Mouse (Mus musculus) embryo, embryonic 9.5 days (tissue): Measurements from ENCODE around the gene St6galnac3.

Experiments
- DNase-seq: peaks from one replicate; pipeline ENCODE4 v3.0.0-alpha.2; 2017; ENCODE audit errors: extremely low spot score

The St6galnac3 gene

DNA sequence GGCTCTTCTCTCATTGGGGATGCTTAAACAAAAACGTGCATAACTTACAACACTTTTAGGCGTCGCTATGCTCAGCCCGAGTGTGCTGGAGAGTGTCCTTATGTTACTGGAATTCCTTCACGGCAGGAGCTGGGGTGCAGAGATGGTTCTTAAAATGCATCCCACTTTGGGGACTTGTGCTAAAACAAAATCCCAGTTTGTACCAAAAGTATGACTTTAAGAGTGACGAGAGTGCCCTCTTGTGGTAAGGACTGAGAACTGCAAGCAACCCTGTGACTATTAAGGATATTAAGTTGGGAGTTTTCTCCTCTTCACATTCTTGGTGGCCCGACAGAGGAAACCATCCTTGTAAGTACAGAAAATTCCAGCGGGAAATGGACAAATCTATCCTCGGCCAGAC, 69.9 kb downstream of the St6galnac3 start:
- DNase-seq = peak; percentile 66

DNA sequence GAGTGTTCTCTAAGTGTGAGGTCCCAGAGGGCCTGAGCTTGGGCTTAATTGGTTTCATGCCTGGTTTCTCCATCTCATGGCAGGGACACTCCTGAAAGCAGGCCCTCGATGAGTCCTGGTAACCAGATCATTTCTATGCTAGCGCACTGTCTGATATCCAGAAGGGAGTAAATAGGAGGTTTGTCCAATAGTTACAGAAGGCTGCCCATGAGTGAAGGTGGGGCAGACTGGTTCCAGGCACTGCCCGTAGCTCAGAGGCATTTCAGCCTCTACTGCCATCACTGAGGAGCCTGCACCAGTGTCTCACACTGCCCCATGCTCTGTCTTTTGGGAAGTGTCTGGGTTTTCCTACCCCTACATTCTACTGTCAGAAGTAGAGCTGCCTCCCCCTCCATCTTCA, 72.1 kb downstream of the St6galnac3 start:
- DNase-seq = no peak

DNA sequence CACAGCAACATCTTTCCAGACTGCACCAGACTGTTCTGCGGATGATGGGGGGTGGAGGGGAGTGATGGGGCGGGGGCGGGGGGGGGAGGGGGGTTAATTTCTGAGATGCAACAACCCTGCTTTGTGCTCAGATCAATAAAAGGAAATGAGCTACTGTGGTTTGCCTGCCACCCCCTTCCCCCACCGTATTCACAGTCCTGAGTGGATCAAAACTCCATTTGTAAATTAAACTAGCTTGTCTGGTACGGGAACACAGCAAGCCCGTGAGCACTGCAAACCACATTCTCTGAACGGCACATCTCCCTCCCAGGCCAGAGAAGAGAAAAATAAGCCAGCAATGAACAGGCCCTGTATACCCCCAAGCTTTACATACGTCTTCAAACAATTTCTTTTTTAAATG, 76.3 kb downstream of the St6galnac3 start:
- no peak for DNase-seq

DNA sequence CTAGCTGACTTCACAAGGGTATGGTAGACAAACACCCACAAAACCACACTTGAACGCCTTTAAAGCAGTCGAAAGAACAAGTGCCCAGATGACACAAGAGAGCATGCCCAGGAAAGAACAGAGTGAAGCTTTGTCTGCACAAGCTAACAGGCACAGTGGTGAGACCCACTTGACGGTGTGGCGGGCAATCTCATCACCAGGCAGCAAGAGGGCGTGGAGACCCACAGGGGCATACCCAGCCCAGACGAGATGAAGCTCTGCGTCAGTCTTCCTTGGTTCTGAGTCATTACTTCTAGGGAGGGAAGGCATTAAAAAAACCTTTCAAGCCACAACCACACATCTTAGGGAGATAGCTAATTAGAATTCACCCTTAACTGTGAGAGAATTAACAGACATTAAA, 79.2 kb downstream of the St6galnac3 start:
- DNase-seq = no peak

DNA sequence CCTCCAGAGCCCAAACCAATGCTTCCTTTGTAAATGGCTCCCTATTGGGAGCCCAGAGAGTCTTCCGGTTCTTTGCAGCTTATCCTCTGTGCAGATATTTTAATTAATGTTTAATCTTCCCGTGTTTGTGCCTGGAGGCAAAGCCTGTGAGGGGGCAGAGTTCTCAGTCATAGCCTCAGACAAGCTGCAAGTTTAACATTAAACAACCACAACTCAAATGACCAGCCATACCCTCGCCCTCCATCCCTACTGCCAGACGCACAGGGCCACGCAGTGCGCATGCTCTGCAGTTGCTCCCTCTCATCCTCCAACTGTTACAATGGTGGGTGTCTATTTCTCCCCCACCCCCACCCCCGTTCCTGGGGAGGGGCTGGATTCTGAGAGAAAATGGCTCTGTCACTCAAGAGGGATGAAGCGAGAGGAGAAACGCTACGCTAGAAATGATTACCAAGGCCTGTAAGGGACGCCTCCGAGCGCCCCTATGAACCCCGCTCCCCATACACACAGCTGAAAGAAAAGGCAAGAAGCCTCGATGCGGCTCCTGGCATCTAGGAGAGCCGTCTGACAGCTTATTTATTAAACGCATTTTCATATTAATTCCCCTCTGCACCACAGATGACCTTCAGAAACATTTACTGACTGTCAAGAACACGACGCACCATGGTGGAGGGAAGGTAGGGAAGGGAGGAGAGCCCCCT, 81.0 kb downstream of the St6galnac3 start:
- no peak for DNase-seq

DNA sequence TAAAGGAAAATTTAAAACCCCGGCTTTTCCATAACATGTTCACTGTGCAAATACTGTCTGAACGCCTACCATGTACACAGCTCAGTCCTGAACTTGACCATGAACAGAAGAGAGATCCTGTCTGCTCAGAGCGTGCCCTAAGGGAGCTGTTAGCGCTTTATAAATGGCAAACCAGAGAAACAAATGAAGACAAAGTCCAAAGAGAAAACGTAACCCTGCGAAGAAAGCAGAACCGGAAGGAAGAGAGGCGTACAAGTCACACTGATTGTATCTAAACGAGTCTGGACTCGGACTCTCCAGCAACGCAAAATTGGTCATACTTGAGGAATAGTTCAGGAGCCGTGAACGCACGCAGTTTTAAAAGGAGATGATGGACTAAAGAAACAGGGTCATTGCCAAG, 82.1 kb downstream of the St6galnac3 start:
- DNase-seq = no peak

DNA sequence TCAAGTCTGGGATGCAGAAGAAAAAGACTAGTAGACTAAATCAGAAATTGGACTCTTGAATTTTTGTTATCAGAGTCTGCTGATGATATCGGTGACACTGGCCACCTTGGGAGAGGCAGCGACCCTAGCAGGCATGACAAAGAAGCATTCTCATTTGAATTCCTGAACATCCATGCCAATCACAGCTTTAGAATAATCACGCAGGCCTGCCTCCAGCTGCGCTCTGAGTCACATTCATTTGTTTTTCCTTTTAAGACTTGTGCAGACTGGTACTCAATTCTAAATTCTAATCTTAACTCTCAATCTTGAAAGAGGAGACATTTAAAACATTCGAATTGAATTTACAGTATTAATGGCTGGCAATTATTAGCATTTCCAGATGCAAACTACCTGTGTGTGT, 83.2 kb downstream of the St6galnac3 start:
- DNase-seq = no peak

DNA sequence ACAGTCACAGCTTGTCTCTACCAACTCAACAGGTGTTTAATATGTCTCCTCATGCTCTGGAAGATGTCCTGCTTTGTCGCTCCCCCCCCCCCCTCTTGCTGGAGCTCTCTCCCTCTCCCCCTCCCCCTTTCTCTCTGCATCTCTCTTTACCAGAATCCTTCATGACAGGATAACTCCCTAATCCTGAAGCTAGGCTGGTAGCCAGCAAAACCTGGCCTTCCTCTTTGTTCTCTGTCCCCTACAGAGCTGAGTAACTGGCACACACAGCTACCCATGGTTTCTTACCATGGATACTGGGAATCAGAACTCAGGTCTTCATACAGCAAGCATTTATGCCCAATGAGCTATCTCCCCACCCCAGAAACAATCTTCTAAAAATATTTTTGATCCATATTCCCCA, 87.6 kb downstream of the St6galnac3 start:
- no peak for DNase-seq

DNA sequence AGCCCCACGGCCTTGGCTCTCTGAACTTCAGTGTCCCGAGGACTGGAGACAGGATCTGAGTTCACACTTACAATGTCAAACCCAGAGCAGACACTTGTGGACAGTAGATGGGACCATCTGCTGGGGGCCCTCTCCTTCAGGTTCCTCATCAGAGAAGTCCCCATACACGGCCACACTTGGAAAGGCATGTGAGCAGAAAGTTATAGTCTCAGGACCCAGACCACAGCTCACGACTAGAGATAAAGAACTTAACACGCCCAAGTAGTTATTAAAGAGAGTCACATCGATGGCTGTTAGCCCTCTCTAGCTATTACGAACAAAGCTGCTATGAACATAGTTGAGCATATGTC, 88.2 kb downstream of the St6galnac3 start:
- no peak for DNase-seq

DNA sequence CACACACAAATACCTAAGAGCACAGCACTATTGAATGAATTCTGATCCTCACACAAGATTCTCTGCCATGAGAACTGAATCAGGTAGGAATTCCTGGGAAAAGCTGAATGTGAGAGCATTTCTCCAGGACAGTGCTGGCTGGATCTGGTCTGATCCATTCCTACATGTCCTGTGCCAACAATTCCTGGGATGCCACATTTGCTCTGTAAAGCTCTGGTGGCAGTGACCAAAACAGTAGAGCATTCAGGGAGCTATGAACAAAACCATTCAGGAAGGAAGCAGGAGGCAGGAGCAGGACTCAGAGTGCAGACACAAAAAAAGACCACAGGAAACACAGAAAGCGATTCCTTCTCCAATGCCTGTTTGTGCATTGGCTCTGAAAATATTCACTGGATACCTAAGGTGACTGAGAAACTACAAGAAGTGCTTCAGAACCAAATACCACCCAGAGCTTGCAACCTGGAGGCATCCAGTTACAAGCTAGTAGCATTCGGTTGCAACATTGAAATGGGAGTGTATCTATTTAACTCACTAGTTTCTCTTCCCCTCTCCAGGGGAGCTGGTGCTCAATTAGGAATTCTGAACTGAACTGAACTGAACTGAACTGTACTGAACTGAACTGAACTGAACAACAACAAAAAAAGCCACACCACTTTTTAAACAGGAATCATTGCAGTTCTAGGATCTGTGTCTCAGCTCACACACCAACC, 88.7 kb downstream of the St6galnac3 start:
- DNase-seq = no peak

DNA sequence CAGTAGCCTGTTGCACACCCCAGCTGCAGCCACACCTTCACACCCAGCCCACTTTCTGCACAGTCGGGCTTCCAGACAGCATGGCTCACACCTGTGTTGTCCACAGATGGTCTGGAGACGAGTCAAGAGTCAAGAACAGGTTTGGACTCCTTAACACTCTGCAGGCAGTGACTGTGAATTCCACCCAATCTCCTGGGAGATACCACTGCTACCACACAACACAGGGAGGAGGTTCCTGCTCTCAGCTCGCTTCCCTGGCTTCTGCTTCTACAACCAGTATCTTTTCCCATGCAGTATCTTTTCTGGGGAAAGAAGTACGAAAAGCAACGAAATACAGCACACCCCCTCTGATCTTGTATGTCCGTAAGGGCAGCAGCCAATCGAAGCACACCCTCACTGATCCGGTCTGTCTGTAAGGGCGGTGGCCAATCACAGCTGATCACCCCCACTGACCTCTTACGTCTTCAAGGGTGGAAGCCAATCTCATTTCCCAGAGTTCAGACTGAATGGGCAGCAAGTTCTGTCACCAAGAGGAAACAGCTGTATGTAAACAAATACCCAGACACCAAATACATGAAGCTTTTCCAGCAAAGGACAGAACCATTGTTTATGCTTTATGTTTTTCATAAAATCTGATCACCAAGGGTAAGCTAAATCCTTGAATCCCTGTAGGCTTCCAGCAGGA, 92.8 kb downstream of the St6galnac3 start:
- no peak for DNase-seq

DNA sequence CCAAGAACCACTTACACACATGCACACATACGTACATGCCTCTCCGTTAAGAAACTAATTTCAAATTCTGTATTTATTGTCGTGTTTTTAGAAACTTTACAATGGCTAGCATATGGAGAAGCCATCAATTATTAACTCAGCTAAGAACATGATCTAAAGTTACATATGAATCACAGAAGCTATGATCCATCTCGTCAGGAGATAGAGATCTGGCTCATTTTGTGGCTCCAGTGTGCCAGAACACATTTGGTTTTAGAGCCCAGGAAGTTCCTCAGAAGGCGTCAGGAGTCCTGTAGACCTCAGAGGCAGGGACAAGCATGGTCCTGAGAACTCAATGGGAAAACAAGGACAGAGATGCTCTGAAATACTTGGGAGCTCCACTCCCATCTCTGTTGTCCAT, 98.7 kb downstream of the St6galnac3 start:
- DNase-seq = no peak

DNA sequence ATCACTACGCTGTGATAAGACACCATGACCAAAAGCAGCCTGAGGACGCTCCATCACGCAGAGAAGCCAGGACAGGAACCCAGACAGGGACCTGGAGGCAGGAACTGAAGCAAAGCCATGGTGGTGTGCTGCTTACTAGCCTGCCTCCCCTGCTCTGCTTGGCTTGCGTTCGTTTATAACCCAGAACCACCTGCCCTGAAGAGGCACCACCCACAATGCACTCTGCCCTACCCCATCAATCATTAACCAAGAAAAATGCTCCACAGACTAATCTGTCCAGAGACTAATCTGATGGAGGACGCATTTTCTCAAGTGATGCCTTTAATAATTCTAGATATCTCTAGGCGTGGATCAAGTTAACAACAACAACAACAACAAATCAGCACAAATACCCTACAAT, 106.0 kb downstream of the St6galnac3 start:
- DNase-seq = no peak

DNA sequence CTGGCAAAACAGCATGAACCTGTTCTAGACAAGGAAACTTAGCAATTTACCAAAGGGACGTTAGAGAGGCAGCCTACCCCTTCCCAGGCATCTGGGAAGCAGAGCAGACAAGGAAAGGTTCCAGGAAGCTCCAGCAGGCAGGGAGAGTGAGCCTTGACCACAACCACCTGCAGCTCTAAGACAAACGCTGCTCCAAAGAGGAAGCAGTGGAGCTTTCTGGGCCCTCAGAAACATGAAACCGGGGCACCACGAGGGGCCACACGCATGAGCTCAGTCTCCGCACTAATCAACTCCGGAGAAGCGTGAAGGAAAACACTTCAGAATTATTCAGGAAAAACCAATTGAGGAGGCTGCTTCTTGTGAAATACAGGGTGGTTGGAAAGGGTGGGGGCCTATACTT, 108.1 kb downstream of the St6galnac3 start:
- DNase-seq = no peak

DNA sequence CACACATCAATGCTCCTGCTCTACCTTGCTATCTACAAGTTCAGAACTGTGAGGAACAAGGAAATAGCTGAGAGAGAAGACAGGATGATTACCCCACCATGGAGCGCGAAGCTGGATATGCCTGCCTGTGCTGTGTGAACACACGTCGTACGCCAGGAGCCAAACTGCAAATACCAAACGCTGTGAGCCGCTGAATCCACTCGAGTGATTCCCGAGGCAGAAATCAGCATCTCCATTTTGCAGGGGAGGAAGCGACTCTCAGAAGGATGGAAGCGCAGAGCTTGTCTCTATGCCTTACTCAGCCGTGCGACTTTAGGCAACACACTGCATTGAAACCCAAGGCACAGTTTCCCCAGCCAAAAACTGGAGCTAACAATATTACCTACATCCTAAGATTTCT, 114.7 kb downstream of the St6galnac3 start:
- DNase-seq = no peak

DNA sequence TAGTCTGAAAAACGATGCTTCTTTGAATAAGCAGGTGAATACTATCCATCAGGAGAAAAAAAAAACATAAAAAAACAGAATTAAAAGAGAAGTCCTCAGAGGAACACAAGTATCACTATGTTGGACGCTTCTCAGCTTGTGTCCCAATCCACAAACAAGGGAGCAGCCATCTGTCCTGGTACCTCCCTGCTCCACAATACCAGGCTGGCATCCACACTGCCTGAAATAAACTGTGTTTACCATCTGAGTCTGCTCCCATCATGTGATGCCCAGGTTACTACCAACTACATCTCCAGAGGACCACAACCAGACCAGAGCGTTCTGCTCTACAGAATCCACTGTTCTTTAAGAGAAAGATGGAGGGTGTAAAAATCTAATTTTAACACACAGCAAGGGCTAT, 118.6 kb downstream of the St6galnac3 start:
- no peak for DNase-seq

DNA sequence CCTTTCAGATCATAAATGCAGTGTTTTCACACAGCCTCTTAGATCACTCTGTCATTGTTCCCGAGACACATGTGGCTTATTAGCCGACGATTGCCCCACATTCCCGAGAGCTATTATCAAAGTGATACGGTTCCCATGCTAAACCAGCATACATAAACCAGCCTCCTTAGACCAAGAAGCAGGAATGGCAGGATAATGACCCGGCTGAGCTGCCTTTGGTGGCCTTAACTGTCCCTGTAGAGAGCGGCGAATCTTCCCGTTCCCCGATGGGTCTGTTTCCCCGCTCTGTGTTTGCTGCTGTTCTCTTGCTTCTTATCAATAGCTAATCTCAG, 119.2 kb downstream of the St6galnac3 start:
- DNase-seq = no peak

DNA sequence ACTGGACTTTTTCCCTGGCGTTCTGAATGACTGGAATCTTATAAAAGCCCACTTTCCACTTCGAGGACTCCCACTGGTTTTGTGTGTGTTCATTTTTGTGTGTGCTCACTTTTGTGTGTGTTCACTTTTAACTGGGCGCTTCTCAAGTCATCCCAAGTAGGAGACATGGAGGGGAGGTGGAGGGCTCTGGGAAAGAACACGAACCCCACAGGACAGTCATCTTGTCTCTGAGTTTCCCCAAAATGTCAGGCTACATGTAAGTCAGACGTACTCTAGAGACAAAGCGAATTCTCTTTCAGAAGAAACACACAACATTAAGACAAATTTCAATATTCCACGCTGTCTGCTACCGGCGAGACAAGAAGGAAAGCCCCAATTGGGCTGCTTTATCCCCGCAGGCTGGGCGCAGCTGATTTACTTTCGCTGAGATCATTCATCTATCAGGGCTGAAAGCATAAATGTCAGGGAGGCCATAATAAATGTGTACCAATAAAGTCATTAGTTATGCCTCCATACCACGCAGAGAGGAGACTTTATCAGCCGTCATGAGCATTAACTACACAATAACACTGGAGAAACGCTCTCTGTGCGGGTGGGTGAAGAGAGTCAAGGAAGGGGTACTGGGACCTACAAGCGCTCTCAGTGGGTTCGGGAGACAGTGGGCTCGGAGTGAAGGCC, 119.7 kb downstream of the St6galnac3 start:
- no peak for DNase-seq

DNA sequence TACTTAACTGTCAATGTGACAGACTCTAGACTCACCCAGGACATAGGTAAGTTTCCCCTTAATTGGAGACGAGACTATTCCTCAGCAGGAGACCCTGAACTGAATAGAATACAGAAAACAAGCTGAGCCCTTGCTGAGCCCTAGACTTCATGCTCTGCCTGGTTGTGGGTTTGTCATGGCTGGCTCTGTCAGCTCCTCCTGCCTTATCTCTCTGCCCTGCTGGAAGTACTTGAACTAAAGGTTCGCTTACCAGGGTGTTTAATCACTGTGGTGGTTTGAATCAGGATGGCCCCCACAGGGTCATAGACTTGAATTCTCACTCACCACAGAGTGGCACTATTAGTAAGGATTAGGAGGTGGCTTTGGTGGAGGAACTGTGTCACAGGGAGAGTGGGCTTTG, 125.8 kb downstream of the St6galnac3 start:
- DNase-seq = no peak

DNA sequence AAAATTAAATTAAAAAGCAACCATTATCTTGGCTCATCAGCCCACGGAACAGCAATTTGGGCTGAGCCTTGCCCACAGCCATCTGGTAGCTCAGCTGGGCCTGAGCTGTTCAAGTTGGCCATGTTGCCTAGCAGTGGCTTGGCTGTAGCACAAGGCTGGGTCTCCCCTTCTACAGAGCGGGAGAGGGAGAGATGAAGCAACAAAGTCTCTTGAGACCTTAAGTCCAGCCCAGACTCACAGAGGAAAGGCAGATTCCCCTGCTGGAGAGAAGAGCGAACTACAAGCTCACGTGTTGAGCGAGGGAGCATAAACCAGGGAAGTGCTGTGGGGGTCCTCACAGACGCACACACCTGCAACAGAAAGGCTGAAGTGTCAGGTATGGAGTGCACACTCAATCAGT, 126.3 kb downstream of the St6galnac3 start:
- DNase-seq = no peak

DNA sequence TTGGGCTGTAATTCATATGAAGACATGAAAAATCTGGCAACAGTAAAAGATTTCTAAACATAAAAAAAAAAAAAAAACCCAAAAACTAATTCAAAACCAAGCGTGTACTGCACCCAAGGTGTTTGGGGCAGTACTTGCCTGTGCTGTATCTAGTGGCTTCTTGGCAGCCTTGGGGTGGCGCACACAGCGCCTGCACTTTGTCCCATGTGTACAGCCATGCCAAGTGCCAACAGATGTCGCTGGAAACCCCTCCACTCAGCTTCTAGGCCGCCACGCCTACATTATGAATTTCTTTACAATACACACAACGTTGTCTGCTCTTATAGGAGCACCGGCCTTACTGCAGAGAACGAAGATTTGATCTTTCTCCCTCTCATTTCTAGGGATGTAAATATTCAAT, 130.4 kb downstream of the St6galnac3 start:
- no peak for DNase-seq

DNA sequence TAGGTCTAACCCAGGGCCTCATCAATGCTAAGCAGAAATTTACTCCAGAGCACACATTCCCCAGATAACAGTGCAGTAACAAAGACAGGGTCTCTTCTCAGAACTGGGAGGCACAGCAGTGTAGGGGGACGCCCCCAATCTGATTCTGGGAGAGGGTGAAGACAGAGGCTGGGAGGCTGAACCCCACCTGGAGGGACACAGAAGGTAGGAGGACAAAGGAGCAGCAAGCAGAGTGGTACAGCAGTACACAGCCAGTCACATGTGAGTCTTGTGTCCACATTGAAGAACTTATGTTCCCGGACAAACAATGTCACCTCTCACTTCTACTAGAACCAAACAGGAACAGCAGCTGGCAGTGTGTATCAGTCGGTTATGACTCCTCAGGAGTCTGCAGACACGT, 131.0 kb downstream of the St6galnac3 start:
- no peak for DNase-seq

DNA sequence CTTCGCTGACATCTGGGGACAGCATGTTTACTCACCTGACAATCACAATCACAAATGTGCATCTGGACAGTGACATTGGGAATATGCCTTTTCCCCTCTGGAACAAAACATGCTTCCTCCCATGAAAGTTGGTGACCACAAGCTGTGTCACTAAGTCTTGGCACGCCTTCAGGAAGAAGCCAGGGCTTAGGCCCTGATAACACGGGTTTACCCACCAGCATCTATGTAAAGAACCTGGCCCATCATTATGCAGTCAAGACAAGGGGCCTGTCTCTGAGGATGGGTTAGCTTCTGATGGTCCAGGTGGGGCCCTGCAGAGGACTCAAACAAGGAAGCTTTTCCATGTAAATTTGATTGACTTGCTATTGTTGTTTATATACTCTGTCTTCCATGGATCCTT, 131.9 kb downstream of the St6galnac3 start:
- no peak for DNase-seq
